Mouse (Mus musculus) heart, postnatal 0 days (tissue): ENCODE results near the gene Ccdc174.

Experiments
- CTCF ChIP-seq: IDR thresholded peaks from 2 replicates; pipeline ENCODE4 v1.5.1; 2016; ENCODE audit warnings: antibody characterized with exemption, control low read depth, low read depth
- EP300 ChIP-seq: IDR thresholded peaks from 2 replicates; pipeline ENCODE4 v1.6.1; 2016; ENCODE audit warnings: antibody characterized with exemption, low read depth

- TF ChIP-seq CTCF (no peak), EP300 (no peak)
These were observed 39.9 kb downstream of the Ccdc174 start for GRCm38 (mm10) chr6:91917716-91918115.
